Mouse (Mus musculus) right cerebral cortex, postnatal 10 days (tissue): ENCODE data around the gene Speer4d.
"Not testable (repeated sequence)": the region's sequence is repeated elsewhere in the genome, so short reads cannot be mapped to it uniquely, and the experiment has no call there.

Experiments used
- DNase-seq, 2 experiments: peaks; one replicate each; pipeline ENCODE4 v3.0.0; 2021; ENCODE audit warnings: low spot score in 2 of 2

Speer4d gene

DNA sequence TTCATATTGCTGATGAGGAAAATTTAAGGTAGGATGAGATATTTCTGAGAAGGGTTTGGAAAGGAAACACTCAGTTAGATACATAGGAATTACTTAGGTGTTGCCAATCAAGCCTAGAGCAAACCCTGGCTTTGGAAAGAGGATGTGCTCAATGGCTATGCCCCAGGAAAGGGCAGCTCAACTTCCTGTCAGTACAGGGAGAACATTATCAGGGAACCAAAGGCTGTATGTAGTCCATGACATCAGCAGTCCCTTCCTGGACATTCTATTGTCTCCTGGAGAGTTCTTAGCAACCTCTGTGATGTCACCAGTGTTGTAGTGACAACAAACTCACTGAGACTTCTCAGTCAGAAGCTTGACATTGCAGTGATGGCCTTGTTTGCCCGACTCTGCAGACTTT lies at the start of gene Speer4d:
TSS of gene Speer4d (plus strand) at position 301 of the 400 bp plus-strand sequence.
- DNase-seq: not testable (repeated sequence)

DNA sequence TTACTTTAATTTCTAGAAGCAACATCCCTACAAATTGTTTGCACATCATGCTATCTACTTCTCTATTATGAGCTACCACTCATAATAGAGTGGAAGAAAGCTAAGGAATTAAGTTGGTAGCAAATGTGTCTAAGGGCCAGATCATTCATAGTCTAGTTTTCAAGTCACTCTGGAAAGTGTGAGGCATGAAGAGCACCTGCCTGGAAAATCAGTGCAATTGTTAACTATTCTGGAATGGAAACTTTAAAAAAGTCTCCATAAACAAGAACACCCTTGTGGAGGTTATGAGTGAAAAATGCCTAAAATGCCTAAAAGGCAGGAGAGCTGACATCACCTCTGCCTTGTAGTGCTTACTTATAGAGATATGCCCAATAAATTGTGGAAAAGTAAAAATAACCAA lies 45.1 kb upstream of the Speer4d start:
- DNase-seq: not testable (repeated sequence)

DNA sequence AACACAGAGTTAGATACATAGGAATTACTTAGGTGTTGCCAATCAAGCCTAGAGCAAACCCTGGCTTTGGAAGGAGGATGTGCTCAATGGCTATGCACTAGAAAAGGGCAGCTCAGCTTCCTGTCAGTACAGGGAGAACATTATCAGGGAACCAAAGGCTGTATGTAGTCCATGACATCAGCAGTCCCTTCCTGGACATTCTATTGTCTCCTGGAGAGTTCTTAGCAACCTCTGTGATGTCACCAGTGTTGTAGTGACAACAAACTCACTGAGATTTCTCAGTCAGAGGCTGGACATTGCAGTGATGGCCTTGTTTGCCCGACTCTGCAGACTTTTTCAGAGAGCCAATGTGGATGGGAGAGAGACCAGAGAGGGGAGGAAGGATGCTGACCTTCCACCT lies 41.8 kb upstream of the Speer4d start, which contains the start of gene Gm21083:
TSS of gene Gm21083 (plus strand) at position 301 of the 400 bp plus-strand sequence.
- DNase-seq: not testable (repeated sequence)

DNA sequence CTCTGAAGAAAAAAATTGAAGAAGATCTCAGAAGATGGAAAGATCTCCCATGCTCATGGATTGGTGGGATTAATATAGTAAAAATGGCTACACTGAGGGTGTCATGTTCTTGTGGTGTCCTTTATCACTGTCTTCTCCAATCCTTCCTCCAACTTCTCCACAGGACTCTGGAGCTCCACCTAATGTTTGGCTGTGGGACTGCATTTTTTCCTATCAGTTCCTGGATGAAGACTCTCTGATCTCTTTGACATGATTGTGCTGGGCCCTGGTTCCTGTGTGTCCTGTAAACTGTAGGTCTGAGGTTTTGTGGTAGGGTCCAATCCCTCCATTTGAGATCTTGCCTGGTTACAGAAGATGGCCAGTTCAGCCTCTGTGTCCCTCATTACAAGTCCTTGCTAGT lies 32.5 kb upstream of the Speer4d start:
- DNase-seq: not testable (repeated sequence)

DNA sequence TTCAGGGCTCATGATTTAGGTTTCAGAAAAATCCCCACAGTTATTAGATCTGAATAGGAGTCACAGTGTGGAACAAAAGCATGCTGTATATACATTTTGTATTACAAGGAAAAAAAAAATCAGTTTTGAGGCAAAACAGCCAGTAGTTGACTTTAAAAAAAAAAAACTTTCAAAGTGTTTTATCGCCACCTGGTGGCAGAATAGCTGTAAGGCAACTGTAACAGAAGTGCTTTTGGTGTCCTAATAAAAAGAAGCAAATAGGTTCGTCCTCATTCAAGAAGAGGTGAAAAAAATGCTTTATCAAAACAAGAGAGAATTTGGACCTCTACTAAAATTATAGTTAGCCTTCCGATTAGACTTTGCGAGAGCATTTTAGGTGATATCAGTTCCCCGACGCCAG lies 30.6 kb upstream of the Speer4d start:
- peak in 1 of 2 experiments; percentile 28 for DNase-seq

DNA sequence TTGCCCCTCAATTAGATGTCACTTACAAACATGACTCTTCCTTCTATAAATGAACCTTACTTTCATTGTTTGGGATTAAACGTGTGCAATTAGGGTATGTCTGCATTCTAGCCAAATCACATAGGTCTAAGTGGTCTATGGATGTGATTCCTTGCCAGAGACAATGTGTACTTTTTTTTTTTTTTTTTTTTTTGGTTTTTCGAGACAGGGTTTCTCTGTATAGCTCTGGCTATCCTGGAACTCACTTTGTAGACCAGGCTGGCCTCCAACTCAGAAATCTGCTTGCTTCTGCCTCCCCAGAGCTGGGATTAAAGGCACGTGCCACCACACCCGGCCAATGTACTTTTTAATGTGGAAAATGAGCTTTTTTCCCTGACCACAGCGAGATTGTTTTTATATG lies 28.2 kb upstream of the Speer4d start:
- DNase-seq: not testable (repeated sequence)

DNA sequence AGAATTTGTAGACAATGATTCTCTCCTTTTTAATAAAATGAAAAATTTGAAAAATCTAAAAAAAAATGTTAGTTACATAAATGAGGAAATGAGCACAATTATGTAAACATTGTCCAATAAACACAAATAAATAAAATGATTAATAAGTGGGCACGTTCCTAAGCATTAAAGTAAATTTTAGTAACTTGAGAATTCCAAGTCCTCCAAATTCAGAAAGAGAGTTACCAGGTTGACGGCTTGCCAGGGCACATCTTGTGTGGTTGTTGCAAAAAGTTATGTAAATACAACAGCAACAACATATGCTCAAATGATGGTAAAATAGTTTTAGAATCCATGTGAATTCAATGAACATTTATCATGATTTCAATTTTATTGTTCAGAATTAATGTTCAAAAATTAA lies 27.3 kb upstream of the Speer4d start:
- DNase-seq: not testable (repeated sequence)

DNA sequence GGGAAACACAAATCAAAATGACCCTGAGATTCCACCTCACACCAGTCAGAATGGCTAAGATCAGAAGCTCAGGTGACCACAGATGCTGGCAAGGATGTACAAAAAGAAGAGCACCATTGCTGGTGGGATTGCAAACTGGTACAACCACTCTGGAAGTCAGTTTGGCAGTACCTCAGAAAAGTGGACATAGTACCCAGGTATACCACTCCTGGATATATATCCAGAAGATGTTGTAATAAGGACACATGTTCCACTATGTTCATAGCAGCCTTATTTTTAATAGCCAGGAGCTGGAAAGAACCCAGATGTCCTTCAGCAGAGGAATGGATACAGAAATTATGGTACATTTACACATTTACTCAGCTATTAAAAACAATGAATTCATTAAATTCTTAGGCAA lies 20.0 kb upstream of the Speer4d start:
- DNase-seq: not testable (repeated sequence)

DNA sequence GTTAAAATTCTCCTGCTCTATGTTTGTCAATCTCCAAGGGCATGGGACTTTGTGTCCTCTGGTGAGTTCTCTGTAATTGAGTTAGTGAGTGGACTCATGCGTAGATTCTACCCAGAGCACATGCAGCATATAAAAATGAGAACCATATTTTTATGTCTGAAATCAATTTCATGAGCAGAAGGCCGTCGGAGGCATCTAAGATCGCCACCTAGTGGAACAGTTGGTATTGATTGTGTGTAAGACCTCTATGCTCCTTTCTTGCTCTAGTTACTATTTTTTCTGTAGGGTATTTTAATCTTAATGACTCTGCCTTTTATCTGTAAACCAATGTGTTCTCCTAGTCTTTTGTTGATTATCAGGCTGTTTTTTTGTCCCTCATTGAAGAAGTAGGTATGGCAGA lies 18.5 kb upstream of the Speer4d start:
- not testable (repeated sequence) for DNase-seq

DNA sequence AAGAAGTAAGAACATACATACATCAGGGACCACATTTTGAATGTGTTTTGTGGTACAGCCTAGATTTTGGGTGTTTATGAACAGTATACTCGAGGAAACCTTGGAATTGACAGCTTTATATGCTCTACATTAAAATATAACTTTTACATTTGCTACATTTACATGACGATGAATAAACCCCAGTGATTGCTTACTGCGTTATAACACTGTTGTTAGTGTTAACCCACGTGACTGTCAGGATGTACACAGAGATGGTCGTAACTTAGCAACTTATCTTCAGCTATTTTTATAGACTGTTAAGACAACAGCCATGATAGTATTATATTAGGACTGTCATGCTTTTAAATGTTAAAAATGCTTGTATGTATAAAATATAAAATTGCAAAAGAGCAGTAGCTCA lies 17.4 kb upstream of the Speer4d start:
- DNase-seq: not testable (repeated sequence)

DNA sequence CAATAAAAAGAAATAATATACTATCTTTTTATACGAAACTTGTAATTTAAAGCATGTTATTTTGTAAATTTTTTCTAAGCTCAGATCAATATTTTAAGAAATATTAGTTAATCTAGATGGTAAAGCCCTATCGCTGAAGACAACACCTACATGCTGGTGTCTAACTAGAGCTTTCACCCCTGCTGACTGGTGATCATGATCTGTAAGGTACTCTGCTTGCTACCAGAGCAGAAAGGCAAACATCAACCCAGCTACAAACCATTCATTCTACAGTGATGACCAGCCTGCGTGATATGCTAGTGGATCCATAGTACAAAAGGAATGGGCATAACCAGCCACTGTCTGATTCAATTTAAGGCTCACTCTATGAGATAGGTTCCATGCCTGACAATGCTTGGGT lies 16.9 kb upstream of the Speer4d start:
- not testable (repeated sequence) for DNase-seq

DNA sequence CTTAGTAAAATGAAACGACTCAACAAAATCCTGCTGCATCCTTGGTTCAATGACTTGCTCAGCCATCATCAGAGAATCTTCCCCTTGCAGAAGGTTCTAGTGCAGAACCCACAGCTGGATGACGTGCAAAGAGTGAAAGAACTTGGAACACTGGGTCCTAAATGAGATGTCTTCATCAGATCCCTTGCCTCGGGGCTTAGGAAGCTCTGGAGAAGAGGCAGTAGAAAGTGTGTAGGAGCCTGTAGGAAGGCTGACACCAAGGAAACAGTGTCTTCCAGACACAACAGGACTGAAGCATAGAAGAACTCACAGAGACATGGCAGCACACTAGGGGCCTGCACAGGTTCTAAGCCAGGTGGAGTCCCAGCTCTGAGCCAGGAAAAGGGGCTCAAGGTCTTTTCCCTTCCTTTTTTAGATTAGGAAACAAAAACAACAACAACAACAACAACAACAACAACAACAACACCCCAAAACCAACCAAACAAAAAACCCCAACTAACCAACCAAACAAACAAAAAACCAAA lies 16.4 kb upstream of the Speer4d start:
- DNase-seq: not testable (repeated sequence)

DNA sequence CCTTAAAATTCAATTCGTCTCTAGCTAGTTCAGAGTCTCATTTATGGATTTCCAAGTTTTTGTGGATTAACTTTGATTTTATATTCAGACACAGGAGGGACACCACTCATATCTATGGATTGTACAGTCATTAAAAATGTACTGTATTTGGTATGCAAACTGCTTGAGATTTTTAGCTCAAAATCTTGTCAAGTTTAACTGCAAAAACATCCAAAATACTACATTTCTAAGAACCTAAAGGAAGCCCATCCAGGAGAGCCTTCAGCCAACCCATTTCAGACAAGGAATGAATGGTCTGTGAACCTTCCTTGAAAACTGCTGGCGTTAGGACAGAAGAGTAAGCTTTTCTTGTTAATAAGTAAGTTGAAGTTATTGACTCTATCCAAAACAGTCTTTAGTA lies 15.9 kb upstream of the Speer4d start:
- DNase-seq: not testable (repeated sequence)

DNA sequence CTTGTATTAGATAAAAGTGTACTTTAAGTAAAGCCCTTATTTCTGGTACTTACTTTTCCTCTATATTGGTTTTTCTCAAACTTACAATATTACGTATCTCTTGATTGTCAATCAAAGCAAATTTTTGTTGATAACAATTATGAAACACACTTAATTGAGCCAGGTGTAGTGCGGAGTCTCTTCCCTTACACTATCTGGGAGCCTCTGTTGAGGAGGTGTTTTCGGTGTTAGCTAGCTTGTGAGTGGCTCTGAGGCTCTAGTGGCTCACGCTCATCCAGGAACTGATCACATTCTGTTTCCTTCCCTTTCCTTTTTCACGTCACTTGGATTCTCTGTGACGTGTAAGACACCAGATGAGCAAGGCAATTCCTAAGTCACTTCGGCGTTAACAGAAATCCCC lies 15.3 kb upstream of the Speer4d start:
- DNase-seq: not testable (repeated sequence)

DNA sequence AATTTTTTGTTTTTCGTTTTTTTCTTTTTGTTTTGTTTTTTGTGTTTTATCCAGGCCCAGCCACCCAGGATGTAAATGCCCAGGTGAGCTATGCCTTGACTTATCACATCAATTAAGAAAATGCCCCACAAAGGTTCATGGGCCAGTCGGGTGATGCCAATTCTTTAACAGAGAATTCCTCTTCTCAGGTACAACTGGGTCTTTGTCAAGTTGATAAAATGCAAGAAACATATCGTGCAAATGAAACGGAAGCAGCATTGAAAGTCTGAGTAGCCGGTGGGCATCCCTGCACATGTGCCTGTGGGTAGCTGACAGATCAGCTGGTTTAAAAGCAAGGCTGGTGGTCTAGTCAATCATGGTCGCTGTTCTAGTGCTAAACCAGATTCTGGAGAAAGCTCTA lies 12.2 kb upstream of the Speer4d start:
- DNase-seq: peak in 1 of 2 experiments; percentile 25

DNA sequence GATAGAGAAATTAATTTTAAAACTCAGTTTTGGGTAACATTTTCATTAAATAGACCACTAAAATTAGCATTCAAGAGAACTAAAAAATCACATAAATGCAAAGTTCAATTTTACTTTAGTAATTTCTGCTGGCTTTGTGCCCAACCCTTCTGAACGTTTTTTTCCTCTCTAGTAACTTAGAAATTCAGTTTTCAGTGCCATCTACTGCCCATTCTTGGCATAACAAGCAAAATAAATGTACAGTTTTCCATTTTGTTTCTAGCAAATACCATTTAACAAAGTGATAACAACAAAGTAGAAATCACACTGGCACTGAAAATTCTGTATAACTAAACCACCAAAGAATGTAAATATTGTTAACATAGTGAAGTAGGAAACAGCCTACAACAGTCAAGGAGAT lies 8.2 kb upstream of the Speer4d start:
- DNase-seq: not testable (repeated sequence)

DNA sequence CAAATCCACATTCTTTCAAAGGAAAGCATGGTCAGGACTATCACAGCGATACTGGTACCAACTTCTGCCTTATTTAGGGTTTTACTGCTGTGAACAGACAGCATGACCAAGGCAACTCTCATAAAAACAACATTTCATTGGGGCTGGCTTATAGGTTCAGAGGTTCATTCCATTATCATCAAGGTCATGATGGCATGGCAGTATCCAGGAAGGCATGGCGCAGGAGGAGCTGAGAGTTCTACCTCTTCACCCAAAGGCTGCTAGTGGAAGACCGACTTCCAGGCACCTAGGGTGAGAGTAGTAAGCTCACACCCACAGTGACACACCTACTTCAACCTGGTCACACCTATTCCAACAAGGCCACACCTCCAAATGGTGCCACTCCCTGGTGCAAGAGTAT lies 2.7 kb upstream of the Speer4d start:
- DNase-seq: not testable (repeated sequence)

DNA sequence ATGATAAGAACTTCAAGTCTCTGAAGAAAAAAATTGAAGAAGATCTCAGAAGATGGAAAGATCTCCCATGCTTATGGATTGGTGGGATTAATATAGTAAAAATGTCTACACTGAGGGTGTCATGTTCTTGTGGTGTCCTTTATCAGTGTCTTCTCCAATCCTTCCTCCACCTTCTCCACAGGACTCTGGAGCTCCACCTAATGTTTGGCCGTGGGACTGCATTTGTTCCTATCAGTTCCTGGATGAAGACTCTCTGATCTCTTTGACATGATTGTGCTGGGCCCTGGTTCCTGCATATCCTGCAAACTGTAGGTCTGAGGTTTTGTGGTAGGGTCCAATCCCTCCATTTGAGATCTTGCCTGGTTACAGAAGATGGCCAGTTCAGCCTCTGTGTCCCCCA lies 9.3 kb downstream of the Speer4d start:
- DNase-seq: not testable (repeated sequence)

DNA sequence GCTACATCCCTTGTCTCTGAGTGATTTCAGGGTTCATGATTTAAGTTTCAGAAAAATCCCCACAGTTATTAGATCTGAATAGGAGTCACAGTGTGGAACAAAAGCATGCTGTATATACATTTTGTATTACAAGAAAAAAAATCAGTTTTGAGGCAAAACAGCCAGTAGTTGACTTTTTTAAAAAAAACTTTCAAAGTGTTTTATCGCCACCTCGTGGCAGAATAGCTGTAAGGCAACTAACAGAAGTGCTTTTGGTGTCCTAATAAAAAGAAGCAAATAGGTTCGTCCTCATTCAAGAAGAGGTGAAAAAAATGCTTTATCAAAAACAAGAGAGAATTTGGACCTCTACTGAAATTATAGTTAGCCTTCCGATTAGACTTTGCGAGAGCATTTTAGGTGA lies 11.2 kb downstream of the Speer4d start:
- DNase-seq: peak in 1 of 2 experiments; percentile 29

DNA sequence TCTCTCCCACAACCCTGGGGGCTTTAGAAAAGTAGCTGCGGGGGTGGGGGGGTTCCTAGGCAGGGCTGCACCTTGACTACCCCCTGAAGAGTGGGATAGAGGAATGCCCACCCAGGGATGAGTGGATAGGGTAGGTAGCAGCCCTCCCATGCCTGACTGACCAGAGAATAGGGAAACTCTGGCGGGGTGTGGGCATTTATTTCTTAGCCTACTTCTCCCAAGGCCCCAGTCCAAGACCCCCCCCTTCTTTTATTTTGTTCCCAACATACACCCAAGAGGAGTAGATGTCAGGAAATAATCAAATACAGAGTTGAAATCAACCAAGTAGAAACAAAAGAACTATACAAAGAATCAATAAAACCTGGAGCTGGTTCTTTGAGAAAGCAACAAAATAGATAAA lies 18.8 kb downstream of the Speer4d start:
- peak in 1 of 2 experiments; percentile 14 for DNase-seq

DNA sequence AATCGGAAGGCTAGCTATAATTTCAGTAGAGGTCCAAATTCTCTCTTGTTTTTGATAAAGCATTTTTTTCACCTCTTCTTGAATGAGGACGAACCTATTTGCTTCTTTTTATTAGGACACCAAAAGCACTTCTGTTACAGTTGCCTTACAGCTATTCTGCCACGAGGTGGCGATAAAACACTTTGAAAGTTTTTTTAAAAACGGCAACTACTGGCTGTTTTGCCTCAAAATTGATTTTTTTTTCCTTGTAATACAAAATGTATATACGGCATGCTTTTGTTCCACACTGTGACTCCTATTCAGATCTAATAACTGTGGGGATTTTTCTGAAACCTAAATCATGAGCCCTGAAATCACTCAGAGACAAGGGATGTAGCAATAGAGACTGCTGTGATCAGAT lies 26.8 kb downstream of the Speer4d start:
- DNase-seq: peak in 1 of 2 experiments; percentile 29

DNA sequence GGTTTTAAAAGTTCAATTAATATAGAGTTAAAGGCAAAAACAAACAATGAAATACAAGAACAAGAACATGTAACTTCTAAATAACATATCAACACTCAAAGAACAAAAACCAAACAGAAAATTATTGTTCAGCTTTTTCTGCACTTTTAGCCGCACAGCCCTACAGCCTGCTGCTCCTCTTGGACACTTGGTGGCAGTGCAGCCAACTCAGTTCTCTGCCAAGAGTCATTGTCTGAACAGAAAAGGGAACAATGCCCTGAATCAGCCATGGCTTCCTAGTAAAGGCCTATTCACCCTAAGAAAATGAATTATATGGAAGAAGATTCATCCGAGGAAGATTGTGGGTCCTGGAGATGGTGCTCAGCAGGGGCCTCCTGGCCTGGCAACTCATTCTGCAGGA lies 33.5 kb downstream of the Speer4d start:
- DNase-seq: not testable (repeated sequence)

DNA sequence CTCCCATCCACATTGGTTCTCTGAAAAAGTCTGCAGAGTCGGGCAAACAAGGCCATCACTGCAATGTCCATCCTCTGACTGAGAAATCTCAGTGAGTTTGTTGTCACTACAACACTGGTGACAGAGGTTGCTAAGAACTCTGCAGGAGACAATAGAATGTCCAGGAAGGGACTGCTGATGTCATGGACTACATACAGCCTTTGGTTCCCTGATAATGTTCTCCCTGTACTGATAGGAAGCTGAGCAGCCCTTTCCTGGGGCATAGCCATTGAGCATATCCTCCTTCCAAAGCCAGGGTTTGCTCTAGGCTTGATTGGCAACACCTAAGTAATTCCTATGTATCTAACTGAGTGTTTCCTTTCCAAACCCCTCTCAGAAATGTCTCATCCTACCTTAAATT lies 38.1 kb downstream of the Speer4d start, which contains the start of gene 4930572O03Rik:
TSS of gene 4930572O03Rik (minus strand) at position 101 of the 400 bp plus-strand sequence.
- not testable (repeated sequence) for DNase-seq

DNA sequence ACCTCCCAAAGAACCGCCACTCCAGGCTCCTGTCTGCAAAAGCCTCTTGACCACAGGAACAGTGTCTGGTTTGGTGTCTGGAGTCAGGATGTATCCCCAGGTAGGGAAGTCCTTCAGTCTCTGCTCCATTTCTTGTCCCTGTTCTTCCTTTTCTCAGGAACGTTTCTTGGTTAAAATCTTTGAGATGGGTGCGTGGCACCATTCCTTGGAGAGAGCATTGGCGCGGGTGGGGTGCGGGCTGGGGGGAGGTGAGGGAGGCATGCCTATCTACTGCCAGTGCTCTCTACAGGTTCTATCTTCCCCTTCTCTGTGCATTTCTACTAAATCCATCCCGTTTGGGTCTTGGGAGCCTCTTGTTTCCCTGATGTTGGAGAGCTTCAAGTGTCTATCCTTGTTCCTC lies 45.0 kb downstream of the Speer4d start:
- peak in 1 of 2 experiments; percentile 17 for DNase-seq
